Mouse (Mus musculus) embryonic facial prominence, embryonic 11.5 days (tissue): ENCODE results near the gene Phf19. TPM values are rescaled to one million over a fixed set of nuclear protein-coding genes. Genes with fewer than 3 reads are reported as not detected.
A peak's percentile ranks its signal among the peaks of the same experiment; 100 is the strongest.

Experiments
- ATAC-seq: fragments of 200-750 bp; cut with Nextera tagmentation; replicated peaks from 2 replicates; pipeline ENCODE4 v1.8.0; 2017; ENCODE audit warnings: low read depth; ENCODE audit not compliant: insufficient number of reproducible peaks, low FRiP score, low TSS enrichment
- DNase-seq: peaks from one replicate; pipeline ENCODE4 v3.0.0-alpha.2; 2015; ENCODE audit warnings: low spot score
- H3K27ac ChIP-seq: fragments of 300-500 bp; sonication (generic); replicated peaks from 2 replicates; pipeline ENCODE4 v1.5.1; 2014; ENCODE audit warnings: mild to moderate bottlenecking, low read depth, low read length, control low read depth
- H3K27me3 ChIP-seq: fragments of 300-500 bp; sonication (generic); 2 replicates; pipeline ENCODE4 v1.6.1; 2014; ENCODE audit warnings: mild to moderate bottlenecking, low read length, moderate library complexity, mixed read lengths; ENCODE audit not compliant: control insufficient read depth, insufficient read depth
- H3K36me3 ChIP-seq: fragments of 300-500 bp; sonication (generic); replicated peaks from 2 replicates; pipeline ENCODE4 v1.6.1; 2014; ENCODE audit warnings: low read depth, mild to moderate bottlenecking, low read length, moderate library complexity, mixed read lengths; ENCODE audit not compliant: control insufficient read depth, insufficient read depth
- H3K4me1 ChIP-seq: fragments of 300-500 bp; sonication (generic); 2 replicates; pipeline ENCODE4 v1.6.1; 2014; ENCODE audit warnings: low read length, mixed read lengths; ENCODE audit not compliant: control insufficient read depth, insufficient read depth
- H3K4me2 ChIP-seq: fragments of 300-500 bp; sonication (generic); 2 replicates; pipeline ENCODE4 v1.6.1; 2014; ENCODE audit warnings: low read depth, mild to moderate bottlenecking, control low read depth, low read length, moderate library complexity
- H3K4me3 ChIP-seq: fragments of 300-500 bp; sonication (generic); 2 replicates; pipeline ENCODE4 v1.5.1; 2014; ENCODE audit warnings: low read depth, low read length, control low read depth
- H3K9ac ChIP-seq: fragments of 300-500 bp; sonication (generic); replicated peaks from 2 replicates; pipeline ENCODE4 v1.6.1; 2014; ENCODE audit warnings: mild to moderate bottlenecking, control low read depth, low read length
- H3K9me3 ChIP-seq: fragments of 300-500 bp; sonication (generic); replicated peaks from 2 replicates; pipeline ENCODE4 v1.6.1; 2016; ENCODE audit warnings: mild to moderate bottlenecking, low read length, inconsistent platforms, mixed read lengths; ENCODE audit not compliant: control insufficient read depth
- WGBS: fragments of 180-500 bp; shearing (Covaris S2); extraction: QIAGEN DNeasy Blood & Tissue Kit; methylation state at CpG from one replicate; pipeline ENCODE4 v1.1.7; 2014; 5-methylcytosine and 5-hydroxymethylcytosine counted together
- polyA plus RNA-seq: library from polyadenylated mRNA; unstranded; fragments of >200 nt; fragmentation: Nextera tagmentation; extraction: Ambion mirVana; gene quantifications from 2 replicates; pipeline ENCODE4 v1.2.1, GENCODE M21; 2014

The Phf19 gene
- polyA plus RNA-seq, 1 experiment from 2014 or later: 2.2 TPM

DNA sequence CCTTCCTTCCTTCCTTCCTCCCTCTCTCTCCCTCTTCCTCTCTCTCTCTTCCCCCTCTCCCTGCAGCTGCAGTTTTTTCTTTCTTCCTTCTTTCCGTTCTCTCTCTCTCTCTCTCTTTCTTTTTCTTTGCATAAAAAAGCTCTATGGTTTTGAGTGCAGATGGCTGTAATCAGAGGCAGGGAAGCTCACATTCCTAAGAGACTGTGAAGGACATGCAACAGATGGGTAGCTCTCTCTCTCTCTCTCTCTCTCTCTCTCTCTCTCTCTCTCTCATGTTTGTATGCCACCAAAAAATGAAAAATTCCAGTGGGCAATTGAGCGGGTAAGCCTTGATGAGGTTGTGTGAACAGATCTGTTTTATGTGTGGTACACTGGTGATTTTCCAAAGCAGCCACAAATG, 29.6 kb downstream of the Phf19 start:
- no peaks in the 10 kb centered on the region for H3K36me3 ChIP-seq
- 61% methylated on average over 2 of the region's 2 CpGs for WGBS
- ATAC-seq (no peak), DNase-seq (no peak)
- no peak overlapping the region for H3K9ac ChIP-seq
- H3K4me3 ChIP-seq: no peak overlapping the region
- H3K9me3 ChIP-seq: no peaks in the 10 kb centered on the region
- H3K27me3 ChIP-seq: no peaks in the 10 kb centered on the region
- H3K27ac ChIP-seq: no peak overlapping the region
- H3K4me2 ChIP-seq: no peak overlapping the region
- H3K4me1 ChIP-seq: no peaks in the 10 kb centered on the region

GRCm38 (mm10) chr2:34883190-34883589, 30.6 kb downstream of the Phf19 start:
- no peaks in the 10 kb centered on the region for H3K27me3 ChIP-seq
- 46% methylated on average over 5 of the region's 5 CpGs for WGBS
- no peak overlapping the region for H3K9ac ChIP-seq
- no peaks in the 10 kb centered on the region for H3K9me3 ChIP-seq
- H3K36me3 ChIP-seq: no peaks in the 10 kb centered on the region
- no peak overlapping the region for H3K4me2 ChIP-seq
- no peak overlapping the region for H3K27ac ChIP-seq
- no peak overlapping the region for H3K4me3 ChIP-seq
- ATAC-seq: no peak
- DNase-seq: no peak
- no peaks in the 10 kb centered on the region for H3K4me1 ChIP-seq

GRCm38 (mm10) chr2:34882757-34883156, 31.1 kb downstream of the Phf19 start:
- no peaks in the 10 kb centered on the region for H3K27me3 ChIP-seq
- no peak overlapping the region for H3K27ac ChIP-seq
- no peaks in the 10 kb centered on the region for H3K36me3 ChIP-seq
- 92% methylated on average over 2 of the region's 2 CpGs for WGBS
- H3K4me3 ChIP-seq: no peak overlapping the region
- no peak for ATAC-seq
- DNase-seq: no peak
- H3K9me3 ChIP-seq: no peaks in the 10 kb centered on the region
- no peak overlapping the region for H3K4me2 ChIP-seq
- H3K4me1 ChIP-seq: no peaks in the 10 kb centered on the region
- H3K9ac ChIP-seq: no peak overlapping the region

DNA sequence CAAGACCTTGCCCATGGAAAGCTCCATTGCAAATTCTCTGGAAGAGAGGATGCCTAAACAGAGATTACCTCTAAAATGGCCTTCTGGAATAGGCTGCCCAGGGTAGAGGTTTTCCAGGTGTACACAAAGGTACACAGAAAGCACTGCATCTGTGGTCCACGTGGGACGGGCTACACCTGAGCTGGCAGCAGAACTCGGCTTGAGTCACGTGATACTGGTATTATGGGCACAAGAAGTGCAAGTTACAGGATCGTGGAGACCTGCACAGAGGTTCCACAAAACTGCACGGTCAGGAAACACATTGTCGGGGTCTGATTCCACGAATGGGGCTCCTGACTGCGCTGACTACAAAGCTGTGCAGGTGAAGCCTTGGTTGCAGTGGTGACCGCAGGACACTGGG, 33.8 kb downstream of the Phf19 start:
- DNase-seq: no peak
- no peak overlapping the region for H3K4me2 ChIP-seq
- H3K27ac ChIP-seq: no peak overlapping the region
- WGBS: 83% methylated on average over 10 of the region's 10 CpGs
- no peaks in the 10 kb centered on the region for H3K9me3 ChIP-seq
- ATAC-seq: no peak
- H3K36me3 ChIP-seq: no peaks in the 10 kb centered on the region
- H3K4me1 ChIP-seq: no peaks in the 10 kb centered on the region
- no peak overlapping the region for H3K4me3 ChIP-seq
- no peak overlapping the region for H3K9ac ChIP-seq
- no peaks in the 10 kb centered on the region for H3K27me3 ChIP-seq

DNA sequence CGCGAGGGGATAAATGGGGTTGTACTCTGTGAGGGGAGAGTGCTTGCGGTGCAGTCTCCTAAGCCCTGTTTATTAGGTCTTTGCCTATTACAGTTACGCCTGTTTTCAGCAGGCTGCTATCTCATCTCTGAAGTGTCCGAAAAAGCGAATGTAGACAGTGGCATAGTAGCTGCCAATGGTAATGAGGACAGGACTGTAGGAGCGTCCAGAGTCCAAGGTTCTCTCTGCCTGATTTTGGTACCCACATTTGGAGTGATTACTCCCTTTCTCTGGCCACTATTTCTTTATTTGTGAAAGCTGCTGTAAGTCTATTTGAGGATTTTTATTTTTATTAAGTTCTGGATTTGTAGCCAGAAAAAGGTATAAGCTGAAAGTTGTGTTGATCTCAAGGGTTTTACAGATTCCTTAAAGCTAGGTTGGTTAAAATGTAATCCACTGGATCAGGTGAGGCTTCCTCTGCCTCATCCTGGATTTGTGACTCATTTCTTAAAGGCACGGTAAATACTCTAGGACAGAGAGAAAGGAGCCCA, 38.9 kb downstream of the Phf19 start, which contains the start of gene Psmd5:
Gene Psmd5 (minus strand): TSS at position 153 of the 530 bp plus-strand sequence.
- H3K4me3 ChIP-seq: no peak within 1 kb of the TSS

DNA sequence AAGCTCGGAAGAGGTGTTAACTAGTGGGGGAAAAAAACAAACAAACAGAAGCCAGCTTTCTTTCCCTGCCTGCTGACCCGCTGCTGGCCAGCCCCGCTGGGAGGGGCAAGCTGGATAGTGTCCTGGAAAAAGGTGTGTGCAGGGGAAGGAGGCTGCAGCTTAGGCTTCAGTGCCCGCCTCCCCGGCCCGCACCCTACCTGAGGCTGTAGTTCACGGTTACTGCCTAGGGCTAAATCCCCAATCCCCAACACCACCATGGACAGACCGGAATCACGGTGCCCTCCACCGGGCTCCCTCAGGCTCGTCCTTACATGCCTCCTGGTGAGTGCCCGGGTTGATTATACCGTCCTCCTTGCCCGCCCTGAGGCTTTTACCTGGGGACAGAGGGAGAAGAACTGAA, 39.6 kb downstream of the Phf19 start, which contains the start of gene Cutal:
Gene Cutal (plus strand): TSS at position 126 of the 400 bp plus-strand sequence.
- WGBS: 2% methylated on average over 14 of the region's 14 CpGs
- Histone ChIP-seq H3K4me2 (no peak within 1 kb of the TSS), H3K4me3 (no peak within 1 kb of the TSS), H3K27me3 (no peaks in the 10 kb centered on the region), H3K9me3 (no peaks in the 10 kb centered on the region), H3K27ac (no peak within 1 kb of the TSS), H3K36me3 (no peaks in the 10 kb centered on the region), H3K4me1 (no peaks in the 10 kb centered on the region; the same call in 1 of the 2 replicates), H3K9ac (no peak within 1 kb of the TSS)
- ATAC-seq (no peak), DNase-seq (no peak)

More for the DNA sequence above, 38.9 kb downstream of the Phf19 start, which contains the start of gene Psmd5:
- ATAC-seq (no peak), DNase-seq (no peak)
- WGBS: 15% methylated on average over 8 of the region's 8 CpGs
- no peak within 1 kb of the TSS for H3K27ac ChIP-seq
- no peaks in the 10 kb centered on the region for H3K27me3 ChIP-seq
- H3K36me3 ChIP-seq: no peaks in the 10 kb centered on the region
- no peaks in the 10 kb centered on the region for H3K4me1 ChIP-seq
- no peak within 1 kb of the TSS for H3K9ac ChIP-seq
- no peaks in the 10 kb centered on the region for H3K9me3 ChIP-seq
- H3K4me2 ChIP-seq: no peak within 1 kb of the TSS

DNA sequence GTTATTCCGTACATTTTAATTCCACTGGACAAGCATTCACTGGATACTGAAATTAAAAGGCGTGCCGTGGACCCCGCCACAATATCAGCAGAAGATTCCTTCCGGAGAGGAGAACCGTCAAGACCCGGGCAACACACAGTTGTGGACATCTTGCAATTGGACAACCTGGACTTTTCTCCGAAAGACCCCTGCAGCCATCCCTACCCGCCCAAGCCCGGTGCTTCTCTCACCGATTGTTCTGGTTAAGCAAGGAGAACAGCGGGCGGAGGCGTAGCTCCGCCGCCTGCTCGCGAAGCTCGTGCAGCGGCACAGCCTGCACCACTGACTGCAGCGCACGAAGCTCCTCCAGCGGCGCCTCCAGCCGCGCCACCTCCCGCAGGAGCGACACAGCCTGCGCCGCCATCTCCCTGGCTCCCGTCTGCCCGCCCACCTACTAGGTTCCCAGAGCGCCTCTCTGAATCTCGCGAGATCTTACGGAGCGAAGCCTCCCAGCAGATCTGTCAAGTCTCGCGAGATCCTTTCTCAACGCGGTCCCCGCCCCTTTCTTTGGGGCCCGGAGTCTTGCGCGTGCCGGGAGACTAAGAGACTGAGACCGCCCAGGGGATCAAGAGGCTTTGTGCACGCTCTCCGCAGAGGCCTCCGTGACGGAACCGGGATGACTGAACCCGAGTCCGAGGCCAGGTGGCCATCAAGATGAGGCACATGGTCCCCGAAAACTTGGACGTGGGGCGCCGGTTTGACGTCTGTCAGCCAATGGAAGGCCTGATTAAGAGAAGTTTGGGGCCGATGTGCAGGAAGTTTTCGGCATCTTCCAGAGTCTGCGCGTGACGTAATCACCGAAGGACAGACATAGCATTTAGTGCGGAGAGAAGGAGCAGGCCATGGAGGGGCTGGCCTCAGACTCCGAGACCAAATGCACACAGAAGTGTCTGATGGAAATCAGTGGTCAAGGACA, 43.0 kb downstream of the Phf19 start:
- H3K9me3 ChIP-seq: no peaks in the 10 kb centered on the region
- peaks cover under 1% of the 10 kb centered on the region; the same call in 1 of the 2 replicates for H3K36me3 ChIP-seq
- H3K4me1 ChIP-seq: no peaks in the 10 kb centered on the region; the same call in 1 of the 2 replicates
- ATAC-seq: peak; percentile 95
- peak overlapping the region; percentile 44 for H3K4me2 ChIP-seq
- DNase-seq: peak; percentile 100
- WGBS: under 1% methylated on average over 67 of the region's 67 CpGs
- peak overlapping the region; percentile 95 for H3K9ac ChIP-seq
- no peaks in the 10 kb centered on the region for H3K27me3 ChIP-seq
- peak overlapping the region; percentile 83 for H3K27ac ChIP-seq
- peak overlapping the region; percentile 90 for H3K4me3 ChIP-seq

- H3K4me3 ChIP-seq: peak overlapping the region; percentile 90
- no peak overlapping the region for H3K27ac ChIP-seq
- peak overlapping the region; percentile 19 for H3K4me2 ChIP-seq
- WGBS: 46% methylated on average over 5 of the region's 5 CpGs
- peak overlapping the region; percentile 39 for H3K9ac ChIP-seq
- no peaks in the 10 kb centered on the region; the same call in 1 of the 2 replicates for H3K4me1 ChIP-seq
- no peaks in the 10 kb centered on the region for H3K9me3 ChIP-seq
- no peak for DNase-seq
- peaks cover 7% of the 10 kb centered on the region for H3K36me3 ChIP-seq
- no peak for ATAC-seq
- no peaks in the 10 kb centered on the region for H3K27me3 ChIP-seq
Measured at GRCm38 (mm10) chr2:34869680-34870079, 44.1 kb downstream of the Phf19 start.
